Mouse (Mus musculus) lung, embryonic 14.5 days (tissue): ENCODE measurements at regions not wholly inside any gene's neighbourhood (a gene's known extent, or its start where the extent isn't known, plus 50 kb on each side); places are given as distances from the start of the nearest gene placed in this dataset.

Experiments
- ATAC-seq: fragments of 200-750 bp; cut with Nextera tagmentation; 2 replicates; pipeline ENCODE4 v1.8.0; 2017; ENCODE audit warnings: mild to moderate bottlenecking, moderate TSS enrichment, moderate library complexity; ENCODE audit not compliant: insufficient read depth
- DNase-seq: peaks from one replicate; pipeline ENCODE4 v3.0.0-alpha.2; 2015
- H3K27ac ChIP-seq: fragments of 300-500 bp; sonication (generic); 2 replicates; pipeline ENCODE4 v1.5.1; 2014; ENCODE audit warnings: low read depth, mild to moderate bottlenecking, moderate library complexity
- H3K27me3 ChIP-seq: fragments of 300-500 bp; sonication (generic); 2 replicates; pipeline ENCODE4 v1.6.1; 2014; ENCODE audit warnings: low read length, control low read depth; ENCODE audit not compliant: insufficient read depth
- H3K36me3 ChIP-seq: fragments of 300-500 bp; sonication (generic); 2 replicates; pipeline ENCODE4 v1.6.1; 2014; ENCODE audit warnings: control low read depth; ENCODE audit not compliant: insufficient read depth
- H3K4me1 ChIP-seq: fragments of 300-500 bp; sonication (generic); 2 replicates; pipeline ENCODE4 v1.6.1; 2014; ENCODE audit warnings: antibody characterized with exemption, control low read depth; ENCODE audit not compliant: insufficient read depth
- H3K4me2 ChIP-seq: fragments of 300-500 bp; sonication (generic); 2 replicates; pipeline ENCODE4 v1.6.1; 2014; ENCODE audit warnings: mild to moderate bottlenecking
- H3K4me3 ChIP-seq: fragments of 300-500 bp; sonication (generic); 2 replicates; pipeline ENCODE4 v1.5.1; 2014; ENCODE audit warnings: low read depth, low read length
- H3K9ac ChIP-seq: fragments of 300-500 bp; sonication (generic); 2 replicates; pipeline ENCODE4 v1.6.1; 2014
- H3K9me3 ChIP-seq: fragments of 300-500 bp; sonication (generic); 2 replicates; pipeline ENCODE4 v1.6.1; 2016; ENCODE audit warnings: low read depth, low read length, control low read depth
- CTCF ChIP-seq: IDR thresholded peaks from 2 replicates; pipeline ENCODE4 v1.5.1; 2016; ENCODE audit warnings: antibody characterized with exemption, low read depth
- WGBS: fragments of 180-500 bp; shearing (Covaris S2); extraction: QIAGEN DNeasy Blood & Tissue Kit; methylation state at CpG from one replicate; pipeline ENCODE4 v1.1.7; 2014; 5-methylcytosine and 5-hydroxymethylcytosine counted together

DNA sequence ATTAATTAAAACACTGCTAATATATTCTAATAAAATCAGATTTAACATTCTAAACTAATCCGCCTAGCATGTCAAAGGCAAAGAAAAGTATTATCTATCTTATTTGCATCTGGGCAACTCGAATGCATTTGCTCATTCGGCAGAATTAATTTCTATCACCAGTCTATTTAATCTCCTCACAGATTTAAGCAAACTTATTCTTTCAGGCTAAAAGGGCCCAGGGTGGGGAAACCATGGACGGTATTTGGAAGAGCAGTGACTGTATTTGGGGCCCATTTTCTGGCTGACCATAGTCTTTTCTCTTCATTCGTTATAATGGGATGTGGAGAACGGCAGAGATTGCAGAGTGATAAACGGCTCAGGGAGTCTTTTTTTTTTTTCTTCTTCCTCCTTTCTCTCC lies 423.5 kb upstream of the Ubash3b start:
- Histone ChIP-seq H3K4me3 (0 out of 2 replicates have a peak overlapping the region, but pooled peaks have one; percentile 2), H3K4me1 (peaks cover 5% of the 10 kb centered on the region), H3K4me2 (peak overlapping the region; percentile 33; the same call in 1 of the 2 replicates), H3K9me3 (no peaks in the 10 kb centered on the region), H3K9ac (peak overlapping the region; percentile 25; the same call in 1 of the 2 replicates), H3K27ac (peak overlapping the region; percentile 61; the same call in 1 of the 2 replicates), H3K36me3 (peaks cover 5% of the 10 kb centered on the region; the same call in 1 of the 2 replicates), H3K27me3 (0 out of 2 replicates have a peak, but pooled peaks cover 4% of the 10 kb centered on the region)
- no peak for TF ChIP-seq CTCF
- no peak for DNase-seq
- ATAC-seq = no peak
- WGBS = 43% methylated on average over 7 of the region's 7 CpGs

DNA sequence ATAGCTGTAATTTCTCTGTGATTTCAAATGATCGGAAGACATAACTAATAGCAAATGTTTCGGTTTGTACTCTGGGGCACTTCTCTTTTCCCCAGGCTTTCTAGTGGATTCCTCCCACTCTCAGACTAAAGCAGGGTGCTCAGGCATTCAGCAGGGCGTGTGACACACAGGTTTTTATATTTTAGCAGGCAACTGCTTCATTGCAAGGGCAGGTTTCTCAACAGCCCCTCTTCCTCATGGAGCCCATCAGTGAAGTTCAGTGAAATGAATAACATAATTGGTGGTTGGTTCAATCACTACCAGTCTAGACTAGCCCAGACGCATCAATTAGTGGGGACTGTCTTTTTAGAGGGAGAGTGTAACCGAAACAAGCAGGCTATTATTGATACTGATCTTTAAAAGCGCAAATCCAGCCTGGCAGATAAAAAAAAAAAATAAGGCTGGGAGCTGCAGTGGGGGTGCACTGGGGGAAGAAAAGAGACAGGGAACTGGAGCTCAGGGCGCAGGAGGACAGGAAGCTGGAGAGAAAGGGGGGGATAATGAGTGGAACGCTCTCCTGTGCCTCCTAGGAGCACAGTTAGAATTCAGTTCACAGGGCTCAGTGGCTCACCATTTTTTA lies 422.3 kb upstream of the Ubash3b start:
- Histone ChIP-seq H3K9me3 (no peaks in the 10 kb centered on the region), H3K4me2 (peak overlapping the region; percentile 80), H3K27me3 (0 out of 2 replicates have a peak, but pooled peaks cover 4% of the 10 kb centered on the region), H3K4me1 (peaks cover 8% of the 10 kb centered on the region), H3K4me3 (peak overlapping the region; percentile 55), H3K9ac (peak overlapping the region; percentile 77), H3K27ac (peak overlapping the region; percentile 81), H3K36me3 (peaks cover under 1% of the 10 kb centered on the region; the same call in 1 of the 2 replicates)
- 19% methylated on average over 8 of the region's 8 CpGs for WGBS
- TF ChIP-seq CTCF = no peak
- ATAC-seq (no peak), DNase-seq (peak; percentile 30)

DNA sequence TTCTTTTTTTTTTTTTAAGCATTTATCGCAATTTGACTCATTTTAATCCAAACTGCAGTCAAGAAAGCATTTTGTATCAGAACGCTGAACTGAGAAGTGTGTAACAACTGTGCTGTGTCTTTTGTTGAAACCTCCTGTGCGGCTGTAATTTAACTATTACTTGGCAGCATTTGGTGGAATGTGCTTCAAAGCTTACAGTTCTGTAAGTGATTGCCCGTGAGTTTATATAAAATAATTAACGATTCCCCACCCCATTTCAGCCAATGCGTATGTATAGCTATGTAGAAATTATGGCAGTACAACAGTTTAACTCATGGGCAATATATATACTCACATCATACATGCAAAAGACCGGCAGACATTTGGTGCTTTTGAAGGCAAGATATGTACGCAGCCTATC lies 421.8 kb upstream of the Ubash3b start:
- peak overlapping the region; percentile 80 for H3K4me2 ChIP-seq
- no peaks in the 10 kb centered on the region; the same call in 1 of the 2 replicates for H3K36me3 ChIP-seq
- peaks cover 4% of the 10 kb centered on the region; the same call in 1 of the 2 replicates for H3K4me1 ChIP-seq
- no peak for TF ChIP-seq CTCF
- 22% methylated on average over 8 of the region's 8 CpGs for WGBS
- H3K27ac ChIP-seq = peak overlapping the region; percentile 81
- H3K4me3 ChIP-seq = peak overlapping the region; percentile 55
- H3K27me3 ChIP-seq = 0 out of 2 replicates have a peak, but pooled peaks cover 4% of the 10 kb centered on the region
- ATAC-seq (no peak), DNase-seq (no peak)
- no peaks in the 10 kb centered on the region for H3K9me3 ChIP-seq
- peak overlapping the region; percentile 77 for H3K9ac ChIP-seq

DNA sequence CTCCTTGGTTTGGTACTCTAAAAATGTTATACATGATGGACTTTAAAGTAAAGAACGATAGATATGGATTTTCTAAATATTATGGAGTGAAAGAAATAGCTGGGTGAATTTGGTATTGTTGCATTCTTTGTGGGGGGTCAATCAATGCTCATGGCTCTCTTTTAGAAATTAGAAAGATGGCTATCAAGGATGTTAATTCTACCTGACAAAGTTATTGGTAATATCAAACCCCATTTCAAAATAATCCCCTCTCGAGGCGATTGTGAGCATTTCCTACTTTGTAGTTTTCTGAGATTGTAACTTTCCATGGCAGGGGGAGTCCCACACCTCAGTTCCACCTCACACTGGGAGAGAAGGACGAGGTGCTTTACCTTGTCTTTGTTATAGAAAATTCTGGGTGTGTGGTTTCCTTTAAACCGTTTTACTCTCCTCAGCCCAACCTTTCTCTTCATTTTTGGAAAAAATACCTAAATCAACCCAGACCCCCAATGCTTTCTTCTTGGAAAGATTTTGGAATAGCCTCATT lies 421.3 kb upstream of the Ubash3b start:
- 15% methylated on average over 5 of the region's 5 CpGs for WGBS
- Histone ChIP-seq H3K27me3 (0 out of 2 replicates have a peak, but pooled peaks cover 4% of the 10 kb centered on the region), H3K4me2 (peak overlapping the region; percentile 80), H3K27ac (peak overlapping the region; percentile 81), H3K4me3 (peak overlapping the region; percentile 55), H3K9me3 (no peaks in the 10 kb centered on the region), H3K36me3 (no peaks in the 10 kb centered on the region; the same call in 1 of the 2 replicates), H3K4me1 (peaks cover 7% of the 10 kb centered on the region; the same call in 1 of the 2 replicates), H3K9ac (peak overlapping the region; percentile 77)
- no peak for TF ChIP-seq CTCF
- DNase-seq (no peak), ATAC-seq (no peak)

DNA sequence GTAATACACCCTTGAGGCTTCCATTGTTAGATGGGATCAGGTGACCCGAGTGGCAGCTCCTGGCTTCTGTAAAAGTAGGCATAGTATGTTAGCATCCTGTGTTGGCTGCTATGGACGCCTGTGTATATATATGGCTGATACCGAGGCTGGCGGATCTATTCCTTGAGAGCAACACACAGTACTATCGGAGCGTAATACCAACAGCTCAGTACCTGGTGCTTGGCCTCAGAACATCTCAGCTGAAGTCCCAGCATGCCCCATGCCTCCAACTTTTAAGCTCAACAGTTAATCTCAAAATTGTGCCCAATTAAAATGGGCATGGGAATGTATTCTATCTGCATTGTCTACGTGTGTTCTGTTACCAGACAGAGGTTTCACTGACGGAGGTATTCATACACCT lies 420.7 kb upstream of the Ubash3b start:
- 9% methylated on average over 8 of the region's 8 CpGs for WGBS
- DNase-seq (peak; percentile 45), ATAC-seq (no peak)
- Histone ChIP-seq H3K9ac (peak overlapping the region; percentile 77), H3K27me3 (0 out of 2 replicates have a peak, but pooled peaks cover 4% of the 10 kb centered on the region), H3K36me3 (no peaks in the 10 kb centered on the region; the same call in 1 of the 2 replicates), H3K4me1 (peaks cover 7% of the 10 kb centered on the region; the same call in 1 of the 2 replicates), H3K4me2 (peak overlapping the region; percentile 80), H3K4me3 (peak overlapping the region; percentile 55), H3K27ac (peak overlapping the region; percentile 81), H3K9me3 (no peaks in the 10 kb centered on the region)
- no peak for TF ChIP-seq CTCF

DNA sequence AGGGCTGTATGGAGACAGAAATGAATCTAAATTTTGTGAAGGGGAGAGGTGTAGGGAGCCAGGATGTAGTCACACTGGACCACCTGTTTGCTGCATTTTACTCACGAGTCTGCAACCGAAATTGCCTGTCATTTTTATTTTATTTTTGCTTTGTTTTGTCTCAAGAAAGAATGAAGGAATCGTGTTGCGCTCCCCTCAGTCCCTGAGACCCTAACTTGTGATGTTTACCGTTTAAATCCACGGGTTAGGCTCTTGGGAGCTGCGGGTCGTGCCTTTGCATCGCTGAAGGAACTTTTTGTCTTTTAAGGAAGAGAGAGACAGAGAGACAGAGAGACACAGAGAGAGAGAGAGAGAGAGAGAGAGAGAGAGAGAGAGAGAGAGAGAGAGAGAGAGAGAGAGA lies 420.2 kb upstream of the Ubash3b start:
- Histone ChIP-seq H3K4me1 (peaks cover 7% of the 10 kb centered on the region; the same call in 1 of the 2 replicates), H3K9me3 (no peaks in the 10 kb centered on the region), H3K27me3 (0 out of 2 replicates have a peak, but pooled peaks cover 4% of the 10 kb centered on the region), H3K4me2 (peak overlapping the region; percentile 80), H3K36me3 (no peaks in the 10 kb centered on the region), H3K27ac (peak overlapping the region; percentile 81), H3K9ac (peak overlapping the region; percentile 77), H3K4me3 (peak overlapping the region; percentile 55)
- TF ChIP-seq CTCF = no peak
- DNase-seq = no peak
- no peak for ATAC-seq
- WGBS = 4% methylated on average over 9 of the region's 9 CpGs

DNA sequence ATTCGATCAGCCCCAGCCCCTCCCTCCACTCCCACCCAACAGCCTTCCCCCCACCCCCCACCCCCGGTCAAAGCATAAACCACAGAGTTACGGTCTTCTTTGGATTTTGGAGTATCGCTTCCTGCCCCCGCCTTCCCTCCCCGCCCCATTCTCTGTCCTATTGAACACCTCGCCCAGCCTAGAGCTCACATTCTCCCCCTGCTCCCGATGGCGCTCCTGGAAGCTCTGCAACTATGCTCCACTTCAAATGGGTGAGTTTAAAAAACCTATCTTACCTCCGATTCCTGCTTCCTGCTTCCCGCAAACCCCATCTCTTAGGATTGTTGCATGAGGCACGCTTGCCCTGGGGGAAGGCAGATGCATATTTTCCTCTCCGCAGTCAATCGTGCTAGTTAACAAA lies 419.7 kb upstream of the Ubash3b start:
- no peak for ATAC-seq
- H3K27me3 ChIP-seq = 0 out of 2 replicates have a peak, but pooled peaks cover 4% of the 10 kb centered on the region
- peak overlapping the region; percentile 77 for H3K9ac ChIP-seq
- no peaks in the 10 kb centered on the region for H3K36me3 ChIP-seq
- peak overlapping the region; percentile 81 for H3K27ac ChIP-seq
- no peaks in the 10 kb centered on the region for H3K9me3 ChIP-seq
- DNase-seq = peak; percentile 50
- no peak for TF ChIP-seq CTCF
- WGBS = 0% methylated on average over 14 of the region's 14 CpGs
- H3K4me2 ChIP-seq = peak overlapping the region; percentile 80
- peak overlapping the region; percentile 55 for H3K4me3 ChIP-seq
- H3K4me1 ChIP-seq = peaks cover 7% of the 10 kb centered on the region; the same call in 1 of the 2 replicates
